Mouse (Mus musculus): ENCODE measurements at regions not wholly inside any gene's neighbourhood (a gene's known extent, or its start where the extent isn't known, plus 50 kb on each side); places are given as distances from the start of the nearest gene placed in this dataset.

DNA sequence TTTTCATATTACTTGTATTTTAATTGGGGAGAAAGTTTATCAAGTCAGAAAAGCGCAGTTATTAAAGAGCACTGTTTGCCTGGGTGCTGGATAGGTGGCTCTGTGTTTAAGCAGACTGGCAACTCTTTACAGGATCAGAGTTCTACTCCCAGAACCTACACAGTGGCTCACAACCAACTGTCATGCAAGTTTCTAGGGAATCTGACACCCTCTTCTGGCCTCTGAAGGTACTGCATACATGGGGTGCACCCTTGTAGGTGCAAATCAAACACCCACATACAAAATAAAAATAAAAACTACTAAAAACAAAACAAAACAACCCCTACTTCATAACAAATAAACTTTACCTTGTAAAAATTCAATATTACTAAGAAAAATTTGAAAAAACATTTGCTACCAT, 93.0 kb upstream of the Palmd start:
- no peak for TF ChIP-seq CTCF (IDR thresholded peaks at IDR 0.05; ENCODE audit: control insufficient read depth, insufficient read depth, insufficient replicate concordance, low read depth, low read length)
- no peak for TF ChIP-seq POLR2A (IDR thresholded peaks at IDR 0.05; ENCODE audit: control insufficient read depth, low read depth, low read length)
